Mouse (Mus musculus): Measurements from ENCODE around the gene Retsat. TPM values are rescaled to one million over a fixed set of nuclear protein-coding genes. Genes with fewer than 3 reads are reported as not detected.

Gene Retsat
- total RNA-seq (2023) = 10 to 100 TPM in 1 of 2 experiments, 1 to 10 TPM in 1; 5.9 to 11.7 TPM

DNA sequence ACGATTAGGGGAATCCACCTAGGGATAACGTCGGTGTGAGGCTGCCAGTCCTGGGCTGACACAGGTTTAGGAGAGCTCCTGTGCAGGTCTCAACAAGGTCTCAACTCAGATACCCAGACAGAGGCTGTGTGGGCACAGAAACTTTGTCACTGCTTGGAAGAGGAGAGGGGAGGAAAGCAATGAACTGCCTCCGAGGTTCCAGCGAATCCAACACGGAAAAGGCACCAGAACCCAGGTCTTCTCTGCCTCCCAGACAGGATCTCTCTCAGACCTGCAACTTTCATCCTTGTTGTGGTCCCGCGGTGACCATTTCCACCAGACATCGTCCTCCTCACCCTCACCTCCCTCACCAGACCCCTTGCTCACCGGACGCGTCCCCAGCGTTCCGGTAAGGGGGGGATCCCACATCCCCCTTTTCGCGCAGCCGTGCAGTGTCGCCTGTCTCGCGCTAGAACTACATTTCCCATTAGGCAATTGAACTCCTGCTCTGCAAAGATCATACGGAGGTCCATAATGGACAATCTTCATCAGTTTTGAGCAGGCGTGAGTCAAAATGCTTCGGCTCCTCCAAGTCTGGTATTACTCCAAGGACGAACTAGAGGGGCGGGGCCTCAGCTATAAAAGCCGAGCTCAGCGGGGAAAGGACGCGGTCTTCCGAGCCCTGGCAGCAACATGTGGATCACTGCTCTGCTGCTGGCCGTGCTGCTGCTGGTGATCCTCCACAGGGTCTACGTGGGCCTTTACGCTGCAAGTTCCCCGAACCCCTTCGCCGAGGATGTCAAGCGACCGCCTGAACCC lies at the start of gene Retsat, which contains the start of gene Elmod3:
Gene Retsat, plus strand, starts transcription at position 520 of the 798 bp plus-strand sequence.
Gene Elmod3, minus strand, starts transcription at position 458 of the 798 bp plus-strand sequence.

DNA sequence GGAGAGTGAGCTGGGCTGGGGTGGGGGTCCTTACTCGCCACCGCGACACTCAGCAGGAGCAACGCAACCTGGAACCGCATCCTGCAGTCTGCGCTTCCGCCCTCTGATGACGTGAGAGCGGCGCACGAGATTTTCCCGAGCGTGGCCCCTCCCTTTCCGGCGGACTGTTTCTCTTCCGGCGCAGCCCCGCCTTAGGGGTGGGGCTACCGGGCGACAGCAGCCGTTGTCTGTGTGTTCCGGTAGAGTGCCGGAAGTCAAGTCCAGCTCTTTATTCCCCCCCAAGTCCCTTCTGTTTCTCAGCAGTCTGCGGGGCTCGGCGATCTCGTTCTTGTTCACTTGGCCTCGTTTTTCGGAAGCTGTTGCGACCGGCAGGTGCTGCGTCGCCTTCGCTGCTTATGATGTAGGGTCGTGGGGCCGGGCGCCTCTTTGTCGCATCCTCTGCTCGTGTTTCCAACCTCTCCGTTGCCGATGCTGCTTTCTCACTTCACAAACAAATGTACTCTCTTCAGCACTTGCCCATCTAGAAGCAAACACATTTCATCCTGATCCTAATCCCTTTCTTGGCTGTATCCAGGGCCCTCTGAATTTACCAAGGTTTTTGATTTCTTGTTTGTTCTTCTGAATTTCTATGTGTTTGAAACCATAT lies 18.5 kb downstream of the Retsat start, which contains the start of gene Tgoln1:
Gene Tgoln1, minus strand, starts transcription at position 358 of the 646 bp plus-strand sequence.

Other genes with a start within 250 kb of the Retsat start
- 1 to 10 TPM; 3.4 to 3.9 TPM for gene Tmem150a, start 243.0 kb upstream of the Retsat start, total RNA-seq (2023)
- gene Rnf181, start 231.5 kb upstream of the Retsat start, total RNA-seq (2023) = 100 to 1,000 TPM in 1 of 2 experiments, 10 to 100 TPM in 1; 92.9 to 102 TPM
- 10 to 100 TPM; 13.8 to 14.3 TPM for gene Vamp5, start 218.0 kb upstream of the Retsat start, total RNA-seq (2023)
- gene Vamp8, start 207.8 kb upstream of the Retsat start, total RNA-seq (2023) = 100 to 1,000 TPM; 102 to 113 TPM
- gene Ggcx, start 184.2 kb upstream of the Retsat start, total RNA-seq (2023) = 10 to 100 TPM; 15.2 to 18.8 TPM
- 100 to 1,000 TPM; 293 to 340 TPM for gene Mat2a, start 158.9 kb upstream of the Retsat start, total RNA-seq (2023)
- not detected for gene Sh2d6, start 76.8 kb upstream of the Retsat start, total RNA-seq (2023)
- 100 to 1,000 TPM; 351 to 391 TPM for gene Capg, start 54.1 kb upstream of the Retsat start, total RNA-seq (2023)
- 10 to 100 TPM; 16.4 to 19.4 TPM for gene Elmod3, start 62 bp upstream of the Retsat start, total RNA-seq (2023)
- 100 to 1,000 TPM; 159 to 172 TPM for gene Tgoln1, start 18.5 kb downstream of the Retsat start, total RNA-seq (2023)
- not detected for gene Tcf7l1, start 190.8 kb downstream of the Retsat start, total RNA-seq (2023)